Mouse (Mus musculus): ENCODE data around the gene Tut1.
A peak's percentile ranks its signal among the peaks of the same experiment; 100 is the strongest.

Gene Tut1

DNA sequence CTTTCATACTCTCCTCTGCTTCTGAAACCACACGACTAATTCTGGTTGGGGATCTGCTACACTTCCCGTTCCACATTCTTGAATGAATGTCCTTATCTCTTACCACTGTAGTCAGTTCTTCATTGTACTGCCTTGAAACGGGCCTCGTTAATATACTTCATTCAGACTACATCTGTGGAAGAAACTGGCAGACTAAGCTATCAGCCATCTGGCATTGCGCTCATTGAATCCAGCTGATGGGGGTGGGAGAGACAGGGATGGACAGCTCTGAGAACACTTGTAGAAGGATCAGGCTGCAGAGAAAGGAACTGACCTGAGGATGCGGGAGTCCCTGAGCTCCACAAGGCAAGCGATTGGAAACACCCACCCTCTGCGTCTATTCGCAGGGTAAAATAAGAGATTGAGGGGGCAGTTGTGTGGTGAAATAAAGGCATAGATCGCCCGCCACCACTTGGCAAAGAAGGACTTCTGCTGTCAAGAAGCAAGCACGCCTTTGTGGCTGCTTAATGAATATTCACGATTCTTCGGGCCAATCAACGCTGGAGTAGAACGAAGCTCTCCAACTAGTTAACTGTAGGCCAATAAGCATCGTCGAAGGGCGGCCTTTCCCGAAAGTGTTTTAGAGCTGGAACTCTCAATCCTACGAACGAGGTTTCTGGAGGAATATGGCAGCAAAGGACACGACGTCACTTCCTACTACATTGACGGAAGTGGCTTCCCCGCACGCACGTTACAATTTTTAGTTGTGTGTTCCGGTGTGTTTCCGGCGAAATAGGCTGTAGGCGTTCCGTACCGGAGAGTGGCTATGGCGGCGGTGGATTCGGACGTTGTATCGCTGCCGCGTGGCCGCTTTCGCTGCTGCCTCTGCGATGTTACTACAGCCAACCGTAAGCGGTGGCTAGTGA, at the start of gene Tut1:
TSS of gene Tut1 (plus strand) at position 713 of the 905 bp plus-strand sequence.
- DNase-seq (ENCODE audit: inconsistent ontology term), result peak; percentile 96

DNA sequence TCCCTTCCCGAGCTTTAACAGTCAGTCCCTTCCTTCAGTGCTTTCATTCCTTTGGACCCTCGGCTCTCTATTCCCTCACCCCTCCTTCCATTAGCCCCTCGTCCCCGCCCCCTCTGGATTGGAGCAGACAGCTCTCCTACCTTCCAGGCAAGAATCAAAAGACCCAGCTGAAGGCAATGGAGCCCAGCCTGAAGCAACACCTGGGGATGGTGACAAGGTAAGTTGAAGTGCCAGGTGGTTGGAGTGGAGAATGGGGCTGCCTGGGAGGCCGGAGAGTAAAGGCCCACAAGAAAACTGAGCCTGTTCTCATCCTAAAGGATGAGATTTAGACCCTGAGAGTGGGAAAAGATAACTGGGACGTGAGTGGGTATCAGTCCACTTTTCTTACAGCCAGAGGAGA, 45.1 kb upstream of the Tut1 start:
- DNase-seq (ENCODE audit: inconsistent ontology term), result no peak

DNA sequence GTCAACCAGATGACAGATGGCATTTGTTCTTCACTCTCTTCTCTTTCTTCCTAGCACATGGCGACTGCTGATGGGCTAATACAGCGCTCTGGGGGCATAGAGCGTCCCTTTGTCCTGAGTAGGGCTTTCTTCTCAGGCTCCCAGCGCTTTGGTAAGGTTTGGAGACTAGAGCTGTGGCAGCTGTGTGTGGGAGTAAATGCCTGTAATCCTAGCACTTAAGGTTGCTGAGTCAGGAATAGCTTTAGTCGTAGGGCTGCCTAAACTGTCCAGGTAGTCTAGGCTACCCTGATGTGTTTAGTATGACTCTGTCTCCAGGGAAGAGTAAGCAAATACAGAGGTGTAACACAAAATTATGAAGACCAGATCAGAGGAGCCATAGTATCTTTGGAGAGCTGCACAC, 41.8 kb upstream of the Tut1 start:
- no peak for DNase-seq (ENCODE audit: inconsistent ontology term)

DNA sequence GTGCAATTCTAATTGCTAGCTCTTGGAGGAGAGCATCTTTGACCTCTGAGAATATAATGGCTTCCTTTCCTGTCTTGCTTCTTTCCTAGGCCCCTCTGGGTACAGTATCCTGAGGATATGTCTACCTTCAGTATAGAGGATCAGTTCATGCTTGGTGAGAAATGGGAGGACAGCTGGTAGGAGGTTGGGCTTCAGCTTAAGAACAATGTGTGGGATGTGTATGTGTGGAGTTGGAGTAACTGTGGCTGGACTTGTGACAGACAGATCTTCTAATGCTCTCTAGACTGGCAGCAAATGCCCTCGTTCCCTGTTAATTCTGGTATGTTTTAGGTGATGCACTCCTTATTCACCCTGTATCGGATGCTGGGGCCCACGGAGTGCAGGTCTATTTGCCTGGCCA, 39.4 kb upstream of the Tut1 start:
- DNase-seq (ENCODE audit: inconsistent ontology term), result no peak

DNA sequence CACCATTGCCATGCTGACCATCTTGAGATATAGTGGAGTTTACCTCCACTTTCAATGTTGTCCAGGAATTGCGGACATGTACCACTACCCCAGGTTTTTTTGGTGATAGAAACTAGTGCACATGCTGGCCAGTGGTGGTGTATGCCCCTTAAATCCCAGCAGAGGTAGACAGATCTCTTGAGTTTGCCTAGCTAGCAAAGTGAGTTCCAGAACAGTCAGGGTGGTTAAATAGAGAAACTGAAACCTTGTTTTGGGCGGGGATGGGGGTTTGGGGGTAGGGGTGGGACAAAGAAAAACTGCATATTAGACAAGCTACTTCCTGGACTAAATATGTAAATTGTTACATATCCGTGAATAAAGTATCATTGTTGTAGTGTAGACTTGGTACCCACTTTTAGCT, 34.6 kb upstream of the Tut1 start:
- no peak for DNase-seq (ENCODE audit: inconsistent ontology term)

DNA sequence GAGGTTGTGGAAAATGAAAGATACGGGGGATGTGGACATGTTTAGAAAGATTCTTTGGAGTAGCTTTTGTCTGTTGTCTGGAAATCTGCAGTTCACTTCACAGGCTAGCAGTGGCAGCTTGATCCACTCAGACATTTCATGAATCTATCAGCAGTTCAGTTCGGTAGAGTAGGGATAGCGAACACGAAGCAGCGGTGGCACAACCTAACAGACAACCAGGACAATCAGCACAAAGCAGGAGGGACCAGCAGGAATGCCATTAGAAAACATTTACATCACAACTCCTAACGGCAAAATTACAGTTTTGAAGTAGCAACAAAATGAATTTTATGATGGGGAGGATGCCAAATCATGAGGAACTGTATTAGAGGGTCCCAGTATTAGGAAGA, 34.0 kb upstream of the Tut1 start:
- no peak for DNase-seq (ENCODE audit: inconsistent ontology term)

DNA sequence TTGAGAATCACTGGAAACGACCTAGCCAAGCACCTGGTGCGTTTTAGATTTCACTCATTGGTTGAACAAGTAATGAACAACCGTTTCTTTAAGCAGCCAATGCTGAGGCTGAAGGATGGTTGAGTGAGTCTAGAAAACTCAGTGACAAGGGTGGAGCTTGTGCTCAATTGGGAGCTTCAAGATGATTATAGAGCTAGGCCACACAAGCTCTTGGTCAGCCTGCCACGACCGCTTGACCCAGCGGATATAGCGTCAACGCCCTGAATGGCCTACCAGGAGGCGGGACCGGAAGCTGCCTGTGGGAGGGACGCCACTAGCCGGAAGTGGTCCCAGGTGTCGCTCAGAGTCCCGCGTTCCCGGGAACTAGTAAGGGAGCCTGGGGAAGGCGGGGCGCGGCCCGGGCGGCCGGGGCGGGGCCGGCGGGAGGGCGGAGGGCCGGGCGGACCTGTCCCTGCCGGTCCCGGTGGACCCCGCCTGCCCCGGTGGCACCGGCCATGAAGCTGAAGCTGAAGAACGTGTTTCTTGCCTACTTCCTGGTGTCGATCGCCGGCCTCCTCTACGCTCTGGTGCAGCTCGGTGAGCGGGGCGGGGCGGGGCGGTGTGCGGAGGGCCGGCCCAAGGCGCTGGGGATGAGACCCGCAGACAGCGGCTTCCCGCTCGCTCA, 33.4 kb upstream of the Tut1 start, which contains the start of gene B3gat3:
TSS of gene B3gat3 (plus strand) at position 302 of the 664 bp plus-strand sequence.
- peak; percentile 96 for DNase-seq (ENCODE audit: inconsistent ontology term)

DNA sequence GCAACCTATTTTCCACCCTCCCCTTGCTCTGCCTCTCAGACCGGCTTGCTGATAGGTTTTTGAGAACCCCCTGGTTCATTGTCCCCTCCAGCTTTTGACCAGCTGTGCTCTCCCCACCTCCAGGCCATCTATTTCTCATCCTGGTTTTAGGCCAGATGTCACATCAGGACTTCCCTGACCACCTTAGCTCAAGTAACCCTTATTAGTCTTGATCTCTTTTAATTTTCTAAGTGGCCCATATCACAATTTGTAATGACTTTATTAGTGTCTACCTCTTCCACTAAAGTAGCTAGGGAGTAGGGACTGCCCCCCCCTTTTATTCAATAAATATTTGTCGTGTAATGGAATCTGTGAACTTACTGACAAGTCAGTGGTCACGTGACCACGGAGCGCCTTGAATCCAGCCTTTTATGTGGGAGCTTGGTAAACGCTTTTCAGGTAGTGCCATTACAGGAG, 32.8 kb upstream of the Tut1 start:
- peak; percentile 55 for DNase-seq (ENCODE audit: inconsistent ontology term)

DNA sequence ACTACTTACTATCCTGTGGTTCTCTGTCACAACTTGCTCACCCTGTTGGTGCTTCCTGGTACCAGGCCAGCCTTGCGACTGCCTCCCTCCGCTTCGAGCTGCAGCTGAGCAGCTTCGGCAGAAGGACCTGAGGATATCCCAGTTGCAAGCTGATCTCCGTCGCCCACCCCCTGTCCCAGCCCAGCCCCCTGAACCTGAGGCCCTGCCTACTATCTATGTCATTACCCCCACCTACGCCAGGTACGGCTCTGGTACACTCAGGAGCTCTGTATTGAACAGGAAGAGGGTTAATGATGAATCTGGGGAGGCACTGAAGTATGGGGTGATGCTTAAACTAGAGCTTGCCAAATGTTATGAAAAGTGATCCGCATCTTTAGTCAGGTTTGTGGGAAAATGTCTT, 31.9 kb upstream of the Tut1 start:
- no peak for DNase-seq (ENCODE audit: inconsistent ontology term)

DNA sequence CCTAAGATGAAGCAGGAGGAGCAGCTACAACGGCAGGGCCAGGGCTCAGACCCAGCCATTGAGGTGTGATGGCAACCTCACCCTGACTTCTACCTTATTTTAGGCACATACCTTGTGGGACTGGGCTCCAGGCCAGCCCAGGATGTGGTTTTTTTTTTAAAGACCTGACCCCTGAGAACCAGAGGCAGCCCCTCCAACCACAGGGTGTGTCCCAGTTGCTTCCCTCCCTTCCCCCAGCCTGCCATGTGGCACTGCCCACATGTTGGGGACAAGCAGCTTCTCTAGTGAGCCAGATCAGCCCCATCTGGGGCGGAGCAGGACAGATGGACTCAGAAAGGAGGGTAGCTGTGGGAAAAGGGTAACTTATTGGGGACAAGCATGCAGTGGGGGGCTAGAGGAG, 26.9 kb upstream of the Tut1 start:
- DNase-seq (ENCODE audit: inconsistent ontology term), result no peak

DNA sequence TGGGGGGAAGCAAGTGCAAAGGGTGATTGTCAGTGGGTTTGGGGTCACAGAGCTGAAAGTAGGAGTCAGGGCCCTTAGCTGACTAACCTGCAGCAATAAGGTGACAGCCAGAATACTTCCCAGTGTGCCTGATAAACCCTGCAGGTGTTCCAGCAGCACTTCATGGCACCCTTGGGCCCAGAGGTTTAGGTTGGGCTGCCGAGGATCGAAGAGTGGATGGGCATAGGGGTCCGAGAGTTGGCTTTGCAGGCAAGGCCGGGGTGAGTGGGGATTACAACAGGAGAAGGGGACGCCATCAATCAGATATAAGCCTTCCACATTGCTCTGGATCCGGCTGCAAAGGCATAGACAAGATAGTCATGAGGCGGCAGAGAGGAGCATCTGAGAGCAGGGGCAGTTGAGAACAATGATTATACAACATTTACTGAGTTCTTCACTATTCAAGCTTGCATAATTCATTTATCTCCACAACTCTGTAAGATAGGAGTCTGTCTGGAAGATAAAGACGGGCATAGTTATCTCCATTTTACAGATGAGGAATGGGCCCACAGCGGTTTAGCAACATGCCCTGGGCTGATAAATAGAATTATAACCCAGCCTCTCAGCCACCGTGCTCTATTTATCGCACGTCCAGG, 25.6 kb upstream of the Tut1 start:
- no peak for DNase-seq (ENCODE audit: inconsistent ontology term)

DNA sequence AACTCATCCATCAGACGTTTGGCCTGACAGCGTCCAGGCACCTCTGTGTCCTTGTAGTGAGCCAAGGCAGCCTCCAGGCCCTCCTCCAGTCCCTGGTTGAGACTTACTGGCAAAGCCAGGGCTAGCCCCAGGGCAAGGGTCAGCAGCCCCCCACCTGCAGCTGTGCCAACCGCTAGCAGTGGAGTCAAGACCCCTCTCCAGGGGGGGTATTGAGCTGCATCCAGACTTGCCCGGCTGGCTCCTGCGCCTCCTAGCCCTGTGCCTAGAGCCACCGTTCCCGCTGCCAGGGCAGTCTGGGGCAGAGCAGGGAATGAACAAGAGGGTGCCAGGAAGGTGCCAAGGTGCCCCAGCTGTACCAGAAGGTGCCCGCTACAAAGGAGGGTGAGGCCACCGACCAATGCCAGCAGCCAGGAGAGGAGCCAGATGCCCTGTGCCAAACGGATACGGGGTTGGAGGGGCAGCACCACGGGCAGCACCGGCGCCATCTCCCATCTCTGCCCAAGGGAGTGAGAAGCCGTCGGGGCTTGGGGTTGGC, 24.9 kb upstream of the Tut1 start:
- DNase-seq (ENCODE audit: inconsistent ontology term), result no peak

DNA sequence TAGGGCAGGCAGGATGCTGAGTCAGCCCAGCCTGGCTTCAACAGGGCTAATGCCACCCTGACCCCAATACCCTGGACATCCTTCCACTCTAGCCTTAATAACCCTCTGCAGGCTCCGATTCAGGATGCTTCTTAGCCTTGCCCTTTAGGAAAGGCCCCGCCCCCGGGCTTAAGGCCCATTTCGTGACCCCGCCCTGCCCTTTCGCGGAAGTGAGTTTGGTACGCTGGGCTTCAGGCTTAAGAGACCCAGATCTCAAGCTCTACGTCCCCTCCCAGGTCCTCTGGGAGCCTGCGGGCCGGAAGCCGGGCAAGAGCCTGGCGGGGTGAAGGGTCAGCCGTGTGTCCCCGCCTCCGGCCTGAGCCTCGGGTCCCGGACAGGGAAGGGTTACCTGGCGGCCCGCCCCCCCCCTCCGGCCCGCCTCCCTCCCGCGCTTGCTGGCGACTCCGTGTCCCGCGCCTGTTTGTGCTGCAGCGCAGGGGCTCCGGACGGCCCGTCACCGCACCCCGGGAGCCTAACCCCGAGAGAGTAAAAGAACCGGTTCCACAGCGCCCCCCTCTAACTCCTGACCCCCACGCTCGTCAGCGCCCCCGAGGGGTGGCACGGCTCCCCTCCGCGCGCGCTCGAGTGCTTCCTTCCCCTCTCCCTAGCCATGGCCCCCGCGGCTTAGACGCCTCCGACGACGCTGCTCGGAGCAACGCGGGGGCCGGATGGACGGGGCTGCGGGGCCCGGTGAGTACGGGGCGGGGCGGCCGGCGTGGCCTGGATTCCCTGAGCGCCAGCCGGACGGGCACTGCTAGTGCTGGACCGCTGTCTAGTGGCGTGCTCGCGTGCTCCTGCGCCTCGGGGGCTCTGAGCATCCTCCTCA, 24.2 kb upstream of the Tut1 start, which contains the start of the genes Rom1 and Eml3:
TSS of gene Rom1 (minus strand) at position 133 of the 865 bp plus-strand sequence.
TSS of gene Eml3 (plus strand) at position 329 of the 865 bp plus-strand sequence.
- DNase-seq (ENCODE audit: inconsistent ontology term), result peak; percentile 90

DNA sequence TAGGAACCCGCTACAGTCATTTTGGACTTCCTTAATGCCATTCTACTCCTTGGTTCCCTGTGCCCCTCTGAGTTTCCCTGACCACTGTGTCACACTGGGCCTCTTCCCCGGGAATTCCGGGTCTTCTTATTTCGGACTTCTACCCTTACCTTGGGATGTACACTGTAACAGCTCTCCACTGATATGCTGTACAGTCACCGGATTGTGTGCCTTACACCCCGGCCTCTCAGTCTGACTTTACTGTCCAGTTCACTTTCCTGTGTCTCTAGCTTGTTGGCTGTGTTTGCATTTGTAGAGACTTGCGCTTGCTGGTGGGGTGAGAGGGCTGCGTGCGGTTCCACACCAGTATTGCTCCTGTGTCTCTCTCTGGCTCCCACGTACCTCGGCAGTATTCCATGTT, 23.5 kb upstream of the Tut1 start:
- DNase-seq (ENCODE audit: inconsistent ontology term), result peak; percentile 9

DNA sequence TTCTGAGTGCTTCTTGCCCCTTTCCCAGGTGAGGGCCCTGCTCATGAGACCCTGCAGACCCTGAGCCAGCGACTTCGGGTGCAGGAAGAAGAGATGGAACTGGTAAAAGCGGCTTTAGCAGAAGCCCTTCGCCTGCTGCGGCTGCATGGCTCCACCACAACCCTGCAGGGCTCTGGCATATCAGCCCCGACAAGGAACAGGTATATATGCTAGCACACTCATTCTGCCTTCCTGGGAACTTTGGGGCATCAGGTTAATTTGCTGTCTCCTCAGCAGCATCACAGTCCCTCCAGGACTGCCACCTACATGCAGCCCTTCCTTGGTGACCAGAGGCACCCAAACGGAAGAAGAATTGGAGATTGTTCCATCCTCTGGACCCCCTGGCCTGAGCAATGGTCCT, 22.9 kb upstream of the Tut1 start:
- no peak for DNase-seq (ENCODE audit: inconsistent ontology term)

DNA sequence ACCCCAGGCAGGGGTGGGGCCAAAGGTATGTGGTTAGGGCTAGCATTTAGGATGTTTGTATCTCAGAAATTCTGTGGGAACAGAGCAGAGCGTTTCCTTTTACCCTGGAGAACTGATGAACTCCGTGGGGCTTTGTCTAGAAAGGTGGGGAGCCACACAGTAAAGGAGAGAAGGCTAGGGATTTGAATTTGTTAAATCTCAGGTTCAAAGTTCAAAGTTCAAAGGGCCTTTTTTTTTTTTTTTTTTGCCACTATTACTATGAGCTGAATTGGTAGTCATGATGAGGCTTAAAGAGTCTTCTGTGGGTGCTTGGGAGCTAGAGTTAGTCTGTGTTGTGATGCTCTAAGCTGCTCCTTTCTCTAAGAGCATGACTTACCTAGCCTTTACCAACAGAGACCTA, 16.9 kb upstream of the Tut1 start:
- DNase-seq (ENCODE audit: inconsistent ontology term), result no peak

DNA sequence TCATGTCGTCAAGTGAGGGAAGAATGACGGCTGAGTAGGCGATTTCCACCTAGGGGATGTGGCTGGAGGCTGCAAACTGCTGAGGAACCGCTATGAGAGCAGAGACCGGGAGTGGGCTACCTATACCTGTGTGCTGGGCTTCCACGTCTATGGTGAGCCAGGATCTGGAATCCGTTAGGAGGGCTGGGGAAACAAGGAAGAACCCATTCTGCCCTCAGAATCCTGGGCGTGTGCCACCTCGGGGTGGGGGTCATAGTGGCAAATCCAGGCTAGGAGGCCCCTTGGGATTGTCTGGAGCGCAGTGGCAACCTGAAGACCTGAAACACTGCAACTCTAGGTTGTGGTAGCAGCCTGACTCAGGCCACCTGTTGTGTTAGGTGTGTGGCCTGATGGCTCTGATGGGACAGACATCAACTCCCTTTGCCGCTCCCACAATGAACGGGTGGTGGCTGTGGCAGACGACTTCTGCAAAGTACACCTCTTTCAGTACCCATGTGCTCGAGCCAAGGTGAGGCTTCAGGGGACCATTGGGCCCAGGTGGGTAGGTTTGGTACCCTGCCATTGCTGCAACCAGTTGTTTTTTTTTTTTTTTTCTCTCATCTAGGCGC, 13.0 kb upstream of the Tut1 start:
- no peak for DNase-seq (ENCODE audit: inconsistent ontology term)

DNA sequence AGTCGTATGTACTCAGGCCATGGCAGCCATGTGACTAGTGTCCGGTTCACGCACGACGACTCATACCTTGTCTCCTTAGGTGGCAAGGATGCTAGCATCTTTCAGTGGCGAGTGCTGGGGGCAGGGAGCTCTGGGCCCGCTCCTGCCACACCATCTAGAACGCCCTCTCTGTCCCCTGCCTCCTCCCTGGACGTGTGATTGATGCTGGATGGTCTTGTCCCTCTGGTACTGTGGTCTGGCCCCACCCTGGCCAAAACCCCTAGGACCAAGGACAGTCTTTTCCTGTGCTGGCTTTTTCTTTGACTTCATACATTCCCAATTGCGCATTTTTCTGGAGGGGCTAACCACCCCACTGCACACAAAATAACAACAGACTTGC, 12.5 kb upstream of the Tut1 start:
- DNase-seq (ENCODE audit: inconsistent ontology term), result no peak

DNA sequence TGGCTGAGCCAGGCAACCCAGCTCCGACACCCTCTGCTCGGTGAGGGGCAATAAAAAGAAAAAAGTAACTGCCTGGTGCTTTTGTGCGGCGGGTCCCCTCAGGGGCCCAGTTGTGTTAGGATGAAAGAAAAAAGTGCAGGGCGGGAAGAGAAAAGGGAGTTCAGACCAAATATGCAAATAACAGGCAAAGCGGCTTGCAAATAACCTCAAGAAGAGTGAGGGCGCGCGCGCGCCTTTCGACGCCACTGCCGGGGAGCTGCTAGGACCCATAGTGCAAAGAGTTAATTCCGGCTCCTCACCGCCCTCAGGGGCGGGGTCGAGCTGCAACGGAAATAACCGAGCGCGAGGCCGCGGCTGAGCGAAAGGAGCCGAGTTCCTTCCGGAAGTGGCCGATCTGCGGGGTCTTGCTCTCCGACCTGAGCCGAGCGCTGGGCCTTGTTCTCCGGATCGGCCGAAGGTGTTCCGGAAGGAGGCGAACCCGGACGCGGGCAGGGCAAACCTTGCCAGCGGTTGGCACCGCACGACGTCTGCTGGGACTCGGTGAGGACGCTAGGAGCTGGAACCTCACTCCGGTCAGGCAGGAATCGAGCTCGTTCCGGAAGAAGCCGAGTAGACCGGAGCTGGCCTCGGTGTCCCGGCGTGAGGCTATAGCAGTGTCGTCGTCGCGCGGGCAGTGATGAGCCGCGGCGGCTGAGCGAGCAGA, 12.0 kb upstream of the Tut1 start, which contains the start of gene Mta2:
TSS of gene Mta2 (plus strand) at position 361 of the 703 bp plus-strand sequence.
- peak; percentile 98 for DNase-seq (ENCODE audit: inconsistent ontology term)

All from Muller cell, postnatal 12 days (primary cell).